Mouse (Mus musculus) hindbrain, postnatal 0 days (tissue): ENCODE data around the gene Taf15. TPM values are rescaled to one million over a fixed set of nuclear protein-coding genes. Genes with fewer than 3 reads are reported as not detected.

Experiments
- ATAC-seq: fragments of 200-750 bp; cut with Nextera tagmentation; 2 replicates; pipeline ENCODE4 v1.8.0; 2017; ENCODE audit warnings: mild to moderate bottlenecking, moderate TSS enrichment, moderate library complexity
- DNase-seq: peaks from one replicate; pipeline ENCODE4 v3.0.0-alpha.2; 2015; ENCODE audit warnings: low spot score
- H3K27ac ChIP-seq: fragments of 300-500 bp; sonication (generic); 2 replicates; pipeline ENCODE4 v1.5.1; 2014; ENCODE audit warnings: mild to moderate bottlenecking
- H3K27me3 ChIP-seq: fragments of 300-500 bp; sonication (generic); 2 replicates; pipeline ENCODE4 v1.6.1; 2014; ENCODE audit warnings: low read length, mixed read lengths; ENCODE audit not compliant: insufficient read depth
- H3K36me3 ChIP-seq: fragments of 300-500 bp; sonication (generic); 2 replicates; pipeline ENCODE4 v1.6.1; 2014; ENCODE audit warnings: low read length, mixed read lengths; ENCODE audit not compliant: insufficient read depth
- H3K4me1 ChIP-seq: fragments of 300-500 bp; sonication (generic); 2 replicates; pipeline ENCODE4 v1.6.1; 2014; ENCODE audit warnings: antibody characterized with exemption, low read length, mixed read lengths; ENCODE audit not compliant: insufficient read depth
- H3K4me2 ChIP-seq: fragments of 300-500 bp; sonication (generic); 2 replicates; pipeline ENCODE4 v1.6.1; 2014; ENCODE audit warnings: low read depth, mild to moderate bottlenecking, low read length, moderate library complexity, mixed read lengths
- H3K4me3 ChIP-seq: fragments of 300-500 bp; sonication (generic); 2 replicates; pipeline ENCODE4 v1.5.1; 2014; ENCODE audit warnings: low read length
- H3K9ac ChIP-seq: fragments of 300-500 bp; sonication (generic); replicated peaks from 2 replicates; pipeline ENCODE4 v1.6.1; 2014; ENCODE audit warnings: mild to moderate bottlenecking, low read length, moderate library complexity, mixed read lengths
- H3K9me3 ChIP-seq: fragments of 300-500 bp; sonication (generic); 2 replicates; pipeline ENCODE4 v1.6.1; 2016; ENCODE audit warnings: low read length, mixed read lengths
- CTCF ChIP-seq: IDR thresholded peaks from 2 replicates; pipeline ENCODE4 v1.5.1; 2016; ENCODE audit warnings: antibody characterized with exemption, control low read depth, low read depth
- WGBS: fragments of 180-500 bp; shearing (Covaris S2); extraction: QIAGEN DNeasy Blood & Tissue Kit; methylation state at CpG from one replicate; pipeline ENCODE4 v1.1.7; 2014; 5-methylcytosine and 5-hydroxymethylcytosine counted together
- polyA plus RNA-seq: library from polyadenylated mRNA; unstranded; fragments of >200 nt; fragmentation: Nextera tagmentation; extraction: Ambion mirVana; gene quantifications from 2 replicates; pipeline ENCODE4 v1.2.1, GENCODE M21; 2015
- total RNA-seq: library from RNA; depleted of rRNA; stranded (reverse); fragments of >200 nt; gene quantifications from 2 replicates; pipeline ENCODE4 v1.2.3, GENCODE M21; 2014

The Taf15 gene
- total and polyA plus RNA-seq, 2 experiments from 2014 or later: 13.2 to 14.4 TPM

- WGBS: 79% methylated on average over 3 of the region's 3 CpGs
- Histone ChIP-seq H3K4me2 (no peak overlapping the region), H3K36me3 (no peaks in the 10 kb centered on the region), H3K4me3 (no peak overlapping the region), H3K9ac (no peak overlapping the region), H3K9me3 (no peaks in the 10 kb centered on the region), H3K27ac (no peak overlapping the region), H3K4me1 (no peaks in the 10 kb centered on the region), H3K27me3 (no peaks in the 10 kb centered on the region)
- TF ChIP-seq CTCF: no peak
- DNase-seq (no peak), ATAC-seq (no peak)
These were observed 17.3 kb upstream of the Taf15 start for GRCm38 (mm10) chr11:83455608-83456007.

GRCm38 (mm10) chr11:83457257-83457656, 15.6 kb upstream of the Taf15 start:
- 31% methylated on average over 7 of the region's 7 CpGs for WGBS
- Histone ChIP-seq H3K4me1 (peaks cover 2% of the 10 kb centered on the region; the same call in 1 of the 2 replicates), H3K4me3 (no peak overlapping the region), H3K4me2 (no peak overlapping the region), H3K9me3 (no peaks in the 10 kb centered on the region), H3K27me3 (no peaks in the 10 kb centered on the region), H3K36me3 (no peaks in the 10 kb centered on the region), H3K9ac (no peak overlapping the region), H3K27ac (no peak overlapping the region)
- no peak for DNase-seq
- ATAC-seq: no peak
- TF ChIP-seq CTCF: no peak

GRCm38 (mm10) chr11:83457912-83458601, 14.8 kb upstream of the Taf15 start:
- no peak for ATAC-seq

GRCm38 (mm10) chr11:83461462-83462027, 11.3 kb upstream of the Taf15 start:
- H3K36me3 ChIP-seq: no peaks in the 10 kb centered on the region
- no peaks in the 10 kb centered on the region for H3K9me3 ChIP-seq
- no peak overlapping the region for H3K4me3 ChIP-seq
- no peak overlapping the region for H3K27ac ChIP-seq
- peak overlapping the region; percentile 76; the same call in 1 of the 2 replicates for H3K4me2 ChIP-seq
- ATAC-seq (no peak), DNase-seq (no peak)
- H3K4me1 ChIP-seq: peaks cover 21% of the 10 kb centered on the region
- no peak for TF ChIP-seq CTCF
- WGBS: 67% methylated on average over 10 of the region's 10 CpGs
- no peak overlapping the region for H3K9ac ChIP-seq
- no peaks in the 10 kb centered on the region for H3K27me3 ChIP-seq

More at GRCm38 (mm10) chr11:83457912-83458601, 14.8 kb upstream of the Taf15 start:
- Histone ChIP-seq H3K27ac (no peak overlapping the region), H3K9me3 (no peaks in the 10 kb centered on the region), H3K9ac (no peak overlapping the region), H3K27me3 (no peaks in the 10 kb centered on the region), H3K4me1 (peaks cover 6% of the 10 kb centered on the region; the same call in 1 of the 2 replicates), H3K4me3 (no peak overlapping the region), H3K36me3 (no peaks in the 10 kb centered on the region), H3K4me2 (no peak overlapping the region)
- no peak for DNase-seq
- TF ChIP-seq CTCF: no peak
- WGBS: 60% methylated on average over 9 of the region's 9 CpGs

- Histone ChIP-seq H3K9me3 (no peaks in the 10 kb centered on the region), H3K4me1 (peaks cover 28% of the 10 kb centered on the region), H3K27ac (peak within 1 kb of the TSS; percentile 51; the same call in 1 of the 2 replicates), H3K4me3 (peak within 1 kb of the TSS; percentile 54), H3K36me3 (no peaks in the 10 kb centered on the region), H3K27me3 (no peaks in the 10 kb centered on the region), H3K9ac (peak within 1 kb of the TSS; percentile 56), H3K4me2 (peak within 1 kb of the TSS; percentile 76)
- no peak for TF ChIP-seq CTCF
- ATAC-seq (peak; percentile 48; the same call in 1 of the 2 replicates), DNase-seq (peak; percentile 56)
- WGBS: under 1% methylated on average over 42 of the region's 42 CpGs
These were observed 10.1 kb upstream of the Taf15 start, which contains the start of gene Mmp28 for GRCm38 (mm10) chr11:83462711-83463244. TSS of gene Mmp28 (minus strand) at chr11:83463071.

- 17% methylated on average over 2 of the region's 2 CpGs for WGBS
- DNase-seq (peak; percentile 88), ATAC-seq (peak; percentile 82)
- Histone ChIP-seq H3K27me3 (no peaks in the 10 kb centered on the region), H3K36me3 (no peaks in the 10 kb centered on the region), H3K4me1 (peaks cover 28% of the 10 kb centered on the region), H3K4me3 (no peak overlapping the region), H3K4me2 (no peak overlapping the region), H3K27ac (peak overlapping the region; percentile 76), H3K9me3 (no peaks in the 10 kb centered on the region), H3K9ac (no peak overlapping the region)
- TF ChIP-seq CTCF: no peak
These were observed 6.9 kb upstream of the Taf15 start for GRCm38 (mm10) chr11:83465976-83466375.
